Comparison of ENCODE assay signal across 10 mouse cellular contexts in genomic region chr12:82121947-82122346, GRCm38 (mm10). TPM values are rescaled to one million over a fixed set of nuclear protein-coding genes. Genes with fewer than 3 reads are reported as not detected.
A peak's percentile ranks its signal among the peaks of the same experiment; 100 is the strongest.
DNase-seq lines count a peak whose midpoint lies in the region; ATAC-seq lines count a peak whose summit lies in the region.
"Had no signal": no experiment of that assay in that cellular context is flagged by ENCODE, and none has a peak within 500 bp of the region (broad histone marks: within the 10 kb centered on the region; RNA-seq: fewer than 3 reads in every experiment).

No protein-coding gene starts in this region.

- no peaks in the 10 kb centered on the region for H3K9me3 ChIP-seq in midbrain, embryonic 16.5 days (replicated peaks; ENCODE audit: control insufficient read depth, low read length, poor library complexity, severe bottlenecking)
- H3K9me3 ChIP-seq in midbrain, embryonic 13.5 days, result no peaks in the 10 kb centered on the region

- H3K9ac ChIP-seq in midbrain, embryonic 16.5 days (ENCODE audit: low read depth, low read length), result no peak overlapping the region
- no peak overlapping the region for H3K9ac ChIP-seq in midbrain, embryonic 13.5 days (replicated peaks)

- 79% methylated on average over 10 of the region's 10 CpGs for WGBS in midbrain, embryonic 16.5 days
- WGBS in midbrain, embryonic 13.5 days, result 78% methylated on average over 10 of the region's 10 CpGs

- no peak overlapping the region for H3K4me3 ChIP-seq in midbrain, embryonic 16.5 days (ENCODE audit: low read depth, low read length)
- no peak overlapping the region for H3K4me3 ChIP-seq in midbrain, embryonic 13.5 days (replicated peaks)

- DNase-seq in kidney, adult 9 months, result peak; percentile 3
- no peak for DNase-seq in kidney, adult 11 months
- peak; percentile 76 for DNase-seq in brain, adult 2 months (ENCODE audit: low read depth, low spot score)
- peak; percentile 20 to 33 for DNase-seq in heart, postnatal 10 days
- DNase-seq in lung, postnatal 25 days (ENCODE audit: low spot score), result peak; percentile 22
- no peak for DNase-seq in thymus, adult 18-20 months
- DNase-seq: cerebellum, postnatal 36 days had no signal

- intact Hi-C loops in heart, postnatal 10 days (cut with DNase I), result loop anchor here (1.0 kb wide), 1 partner anchor 47 kb away; the partner anchor contains the start of gene Sipa1l1

- ATAC-seq in midbrain, embryonic 16.5 days, result no peak
- no peak for ATAC-seq in midbrain, embryonic 13.5 days
- ATAC-seq: forebrain, embryonic 14.5 days had no signal

- no peaks in the 10 kb centered on the region for H3K36me3 ChIP-seq in midbrain, embryonic 16.5 days (ENCODE audit: control insufficient read depth, insufficient read depth, low read length)
- H3K36me3 ChIP-seq in midbrain, embryonic 13.5 days, result no peaks in the 10 kb centered on the region

- no peaks in the 10 kb centered on the region for H3K27me3 ChIP-seq in midbrain, embryonic 16.5 days (ENCODE audit: control insufficient read depth, insufficient read depth, low read depth, low read length)
- no peaks in the 10 kb centered on the region for H3K27me3 ChIP-seq in midbrain, embryonic 13.5 days

- no peak overlapping the region for H3K27ac ChIP-seq in midbrain, embryonic 16.5 days (ENCODE audit: low read length)
- no peak overlapping the region for H3K27ac ChIP-seq in midbrain, embryonic 13.5 days

- H3K4me1 ChIP-seq in midbrain, embryonic 16.5 days (ENCODE audit: control insufficient read depth, insufficient read depth, low read length), result peaks cover 3% of the 10 kb centered on the region; the same call in 1 of the 2 replicates
- peaks cover 8% of the 10 kb centered on the region; the same call in 1 of the 2 replicates for H3K4me1 ChIP-seq in midbrain, embryonic 13.5 days (replicated peaks)

- H3K4me2 ChIP-seq in midbrain, embryonic 16.5 days (ENCODE audit: low read length), result no peak overlapping the region
- H3K4me2 ChIP-seq in midbrain, embryonic 13.5 days (replicated peaks), result no peak overlapping the region

RNA-seq across cellular contexts. Expression of gene Sipa1l1, which starts 47.2 kb away (rescaled TPM):
- 10 to 100 TPM; 19.4 to 19.9 TPM for total RNA-seq in heart, postnatal 10 days (2021)
- 11.2 and 13.5 TPM in 2 replicates for polyA plus RNA-seq in midbrain, embryonic 16.5 days (2015; fragmentation: Nextera tagmentation; extraction: Ambion mirVana)
- 14.3 and 15.7 TPM in 2 replicates for polyA plus RNA-seq in midbrain, embryonic 13.5 days (2015; fragmentation: Nextera tagmentation; extraction: Ambion mirVana)

Comparison
In these comparisons a context has a peak if more than half of its experiments do, and no peak if none do; other contexts are left out.
1. DNase-seq: peak in kidney, adult 9 months (single experiment), brain, adult 2 months (single experiment), heart, postnatal 10 days (2 of 2) and lung, postnatal 25 days (single experiment); none in kidney, adult 11 months (single experiment) and thymus, adult 18-20 months (0 of 2).